Mouse (Mus musculus): Measurements from ENCODE around the gene Vmn1r80.

DNA sequence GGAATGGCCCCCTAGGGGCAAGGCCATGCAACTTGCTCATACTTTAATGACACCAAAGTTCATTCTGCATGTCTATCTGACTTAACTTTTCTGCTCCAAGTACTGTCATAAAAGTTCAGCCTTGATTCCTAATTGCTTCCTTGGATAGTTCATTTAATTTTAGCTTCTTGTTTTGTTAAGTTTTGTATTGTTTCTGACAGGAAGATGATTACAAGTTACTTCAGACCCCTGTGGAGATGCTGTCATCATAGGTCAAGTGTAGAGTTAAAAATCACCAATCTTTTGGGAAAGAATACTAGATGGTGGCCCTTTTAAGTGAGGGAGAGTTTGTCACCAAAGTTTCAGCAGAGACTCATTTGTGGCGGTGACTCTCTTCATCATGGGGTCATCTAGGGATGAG is at the start of gene Vmn1r80:
- TF ChIP-seq POLR2A (IDR thresholded peaks at IDR 0.05; ENCODE audit: extremely low read depth, insufficient read depth, low read length) (no peak), CTCF (IDR thresholded peaks at IDR 0.05; ENCODE audit: extremely low read depth, insufficient read depth, low read length) (no peak)
